Mouse (Mus musculus): ENCODE results near the gene Arhgap20. TPM values are rescaled to one million over a fixed set of nuclear protein-coding genes. Genes with fewer than 3 reads are reported as not detected.

Gene Arhgap20
- 0.05 and 0.21 TPM in 2 replicates for polyA plus RNA-seq (2012; rRNA removed)

GRCm38 (mm10) chr9:51764921-51765416 is at the start of gene Arhgap20:
TSS of gene Arhgap20 (plus strand) at chr9:51765337.

Other genes starting within 250 kb of the Arhgap20 start
- gene Fdx1, start 198.2 kb downstream of the Arhgap20 start, polyA plus RNA-seq (2012; rRNA removed) = 62.2 and 279 TPM in 2 replicates

All from stomach, adult 2 months (tissue).